ENCODE assay signal across 8 mouse cellular contexts in the genomic region with DNA sequence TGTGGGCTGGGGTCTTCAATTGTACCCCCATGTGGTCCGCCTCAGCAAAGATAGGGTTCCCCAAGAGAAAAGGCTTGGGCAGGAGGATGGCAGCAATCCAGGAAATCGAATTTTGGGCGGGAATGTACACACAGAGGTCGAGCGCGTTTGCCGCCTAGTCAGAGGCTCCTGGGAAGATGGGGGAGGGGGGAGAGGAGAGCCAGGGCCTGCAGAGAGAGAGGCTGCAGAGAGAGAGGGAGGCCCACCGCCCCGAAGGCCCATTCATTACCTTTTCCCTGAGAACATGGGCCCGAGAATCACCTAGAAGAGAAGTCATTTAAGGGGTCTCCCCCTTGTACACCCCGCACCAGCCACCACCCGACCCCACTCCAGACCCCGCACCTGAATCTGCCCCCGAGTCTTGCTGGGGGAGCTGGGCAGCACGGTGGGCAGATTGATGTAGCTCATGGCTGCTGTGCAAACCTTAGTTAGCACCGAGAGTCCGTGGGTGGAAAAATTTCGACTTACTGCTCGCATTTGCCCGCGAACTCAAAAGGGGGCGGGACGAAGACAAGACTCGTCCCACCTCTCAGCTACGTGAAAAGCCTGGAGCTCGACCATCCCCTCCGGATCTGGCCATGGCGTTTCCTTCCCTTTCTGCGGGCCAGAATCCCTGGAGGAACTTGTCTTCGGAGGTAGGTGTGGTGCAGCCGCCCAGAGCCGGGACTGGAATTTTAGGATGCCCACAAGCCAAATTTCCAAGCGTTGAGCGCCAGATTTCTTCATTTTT. TPM values are rescaled to one million over a fixed set of nuclear protein-coding genes. Genes with fewer than 3 reads are reported as not detected.
A peak's percentile ranks its signal among the peaks of the same experiment; 100 is the strongest.
DNase-seq lines count a peak whose midpoint lies in the region; ATAC-seq and TF ChIP-seq lines count a peak whose summit lies in the region.

A gene (plus strand): TSS at position 592 of the 769 bp plus-strand sequence.
A gene (minus strand): TSS at position 760 of the 769 bp plus-strand sequence.

- peak within 1 kb of the TSS; percentile 64 for H3K4me2 ChIP-seq in forebrain, embryonic 11.5 days (ENCODE audit: low read depth, low read length, severe bottlenecking)

- H3K4me3 ChIP-seq in ES-Bruce4 (ENCODE audit: low read depth, low read length): peak within 1 kb of the TSS; percentile 93
- H3K4me3 ChIP-seq in forebrain, embryonic 11.5 days (ENCODE audit: low read depth, low read length): peak within 1 kb of the TSS; percentile 45

- H3K9ac ChIP-seq in ES-Bruce4 (ENCODE audit: low read depth, poor library complexity, severe bottlenecking): peak within 1 kb of the TSS; percentile 86
- H3K9ac ChIP-seq in forebrain, embryonic 11.5 days (ENCODE audit: low read length): peak within 1 kb of the TSS; percentile 79

- TF ChIP-seq EP300 in ES-Bruce4 (IDR thresholded peaks at IDR 0.05; ENCODE audit: insufficient read depth, low read depth, low read length): no peak

- H3K4me1 ChIP-seq in ES-Bruce4 (ENCODE audit: control insufficient read depth, insufficient read depth, low read length): peaks cover 2% of the 10 kb centered on the region
- H3K4me1 ChIP-seq in forebrain, embryonic 11.5 days (replicated peaks; ENCODE audit: control insufficient read depth, insufficient read depth, low read length): peaks cover 14% of the 10 kb centered on the region

- peak; percentile 85 for DNase-seq in adrenal gland, postnatal 14 days
- peak; percentile 90 for DNase-seq in forebrain, embryonic 11.5 days (ENCODE audit: low spot score)
- DNase-seq in heart, postnatal 36 days: peak; percentile 67 to 68
- DNase-seq in left cerebral cortex, postnatal 36 days (ENCODE audit: low spot score in 2 of 2): peak; percentile 47 to 49
- peak; percentile 59 to 64 for DNase-seq in spleen, postnatal 14 days (ENCODE audit: low spot score in 2 of 2)
- DNase-seq in layer of hippocampus, adult 9-10 months (ENCODE audit: low spot score): no peak

- under 1% methylated on average over 34 of the region's 34 CpGs for WGBS in forebrain, embryonic 11.5 days

- no peak for TF ChIP-seq CTCF in ES-Bruce4 (IDR thresholded peaks at IDR 0.05; ENCODE audit: low read depth, low read length)

- peak within 1 kb of the TSS; percentile 85 for H3K27ac ChIP-seq in ES-Bruce4 (ENCODE audit: insufficient read depth, low read length)
- peak within 1 kb of the TSS; percentile 82 for H3K27ac ChIP-seq in forebrain, embryonic 11.5 days (ENCODE audit: low read depth, low read length)

- peak; percentile 76 for ATAC-seq in forebrain, embryonic 11.5 days (replicated peaks; ENCODE audit: low FRiP score)
- ATAC-seq in megakaryocyte-erythroid progenitor cell, adult 5-6 weeks (replicated peaks; ENCODE audit: low FRiP score, low TSS enrichment, poor library complexity, severe bottlenecking): peak; percentile 32

- intact Hi-C loops in heart, postnatal 36 days (cut with DNase I): loop anchor here (1.0 to 5.0 kb wide), 3 partner anchors 43 to 343 kb away; a partner anchor contains a TSS
- intact Hi-C loops in left cerebral cortex, postnatal 36 days (cut with DNase I): loop anchor here (5.0 to 10.0 kb wide), 2 partner anchors 33 to 591 kb away; no protein-coding TSS in a partner anchor

- TF ChIP-seq POLR2A in ES-Bruce4 (IDR thresholded peaks at IDR 0.05; ENCODE audit: insufficient read depth, low read length): peak; percentile 19

- H3K36me3 ChIP-seq in ES-Bruce4 (ENCODE audit: control insufficient read depth, insufficient read depth, low read length, poor library complexity, severe bottlenecking): peaks cover 20% of the 10 kb centered on the region
- peaks cover 2% of the 10 kb centered on the region; the same call in 1 of the 2 replicates for H3K36me3 ChIP-seq in forebrain, embryonic 11.5 days (ENCODE audit: control insufficient read depth, insufficient read depth, low read length)

- H3K9me3 ChIP-seq in ES-Bruce4 (replicated peaks; ENCODE audit: control insufficient read depth, insufficient read depth, low read length, poor library complexity, severe bottlenecking): no peaks in the 10 kb centered on the region
- H3K9me3 ChIP-seq in forebrain, embryonic 11.5 days (ENCODE audit: control insufficient read depth, low read length): no peaks in the 10 kb centered on the region

- no peaks in the 10 kb centered on the region for H3K27me3 ChIP-seq in ES-Bruce4 (ENCODE audit: control insufficient read depth, insufficient read depth, low read length, poor library complexity, severe bottlenecking)
- H3K27me3 ChIP-seq in forebrain, embryonic 11.5 days (ENCODE audit: control insufficient read depth, insufficient read depth, low read length): no peaks in the 10 kb centered on the region

RNA-seq across cellular contexts. Expression of the first gene that starts in this region (rescaled TPM):
- 3.6 and 5.0 TPM in 2 replicates for polyA plus RNA-seq in ES-Bruce4 (2011; ENCODE audit: insufficient read depth, insufficient read length, low read depth, missing spikeins)
- total RNA-seq in adrenal gland, postnatal 14 days (2021): 7.5 and 16.4 TPM in 2 replicates
- polyA plus RNA-seq in forebrain, embryonic 11.5 days (2014; fragmentation: Nextera tagmentation; extraction: Ambion mirVana): 6.0 and 6.8 TPM in 2 replicates
- total RNA-seq in heart, postnatal 36 days (2021): 1 to 10 TPM; 3.1 TPM
- 1 to 10 TPM; 5.4 to 7.2 TPM for total RNA-seq in left cerebral cortex, postnatal 36 days (2021)
- 7.2 and 9.4 TPM in 2 replicates for total RNA-seq in megakaryocyte-erythroid progenitor cell, adult 5-6 weeks (2014; fragmentation: Nextera tagmentation)
- total RNA-seq in megakaryocyte-erythroid progenitor cell, adult 5-6 weeks (2017): 0.70 and 1.0 TPM in 2 replicates

RNA-seq across cellular contexts. Expression of the second gene that starts in this region (rescaled TPM):
- polyA plus RNA-seq in ES-Bruce4 (2011; ENCODE audit: insufficient read depth, insufficient read length, low read depth, missing spikeins): 35.7 and 40.3 TPM in 2 replicates
- 29.1 and 34.8 TPM in 2 replicates for total RNA-seq in adrenal gland, postnatal 14 days (2021)
- 118 and 124 TPM in 2 replicates for polyA plus RNA-seq in forebrain, embryonic 11.5 days (2014; fragmentation: Nextera tagmentation; extraction: Ambion mirVana)
- total RNA-seq in heart, postnatal 36 days (2021): 1 to 10 TPM; 2.0 to 3.0 TPM
- total RNA-seq in left cerebral cortex, postnatal 36 days (2021): 1 to 10 TPM in 1 of 2 experiments, under 1 TPM in 1; 0.39 to 1.3 TPM
- 191 and 266 TPM in 2 replicates for total RNA-seq in megakaryocyte-erythroid progenitor cell, adult 5-6 weeks (2014; fragmentation: Nextera tagmentation)
- 46.7 and 52.5 TPM in 2 replicates for total RNA-seq in megakaryocyte-erythroid progenitor cell, adult 5-6 weeks (2017)
